Mouse (Mus musculus): ENCODE measurements at regions not wholly inside any gene's neighbourhood (a gene's known extent, or its start where the extent isn't known, plus 50 kb on each side); places are given as distances from the start of the nearest gene placed in this dataset.

GRCm38 (mm10) chr13:101013604-101014003, 180.4 kb upstream of the Slc30a5 start:
- no peak for DNase-seq (ENCODE audit: low spot score)
- no peak overlapping the region for H3K9ac ChIP-seq (replicated peaks; ENCODE audit: low read length, poor library complexity, severe bottlenecking)
- H3K27me3 ChIP-seq (ENCODE audit: insufficient read depth, low read length): no peaks in the 10 kb centered on the region
- H3K9me3 ChIP-seq (ENCODE audit: low read length): no peaks in the 10 kb centered on the region
- no peak for ATAC-seq (ENCODE audit: low FRiP score)
- WGBS: 89% methylated on average over 2 of the region's 2 CpGs
- no peaks in the 10 kb centered on the region for H3K36me3 ChIP-seq (ENCODE audit: insufficient read depth, low read length)
- H3K4me1 ChIP-seq (ENCODE audit: insufficient read depth, low read length): no peaks in the 10 kb centered on the region
- no peak for TF ChIP-seq CTCF (IDR thresholded peaks at IDR 0.05)
- H3K4me2 ChIP-seq (ENCODE audit: low read depth, low read length, poor library complexity, severe bottlenecking): no peak overlapping the region
- H3K27ac ChIP-seq (ENCODE audit: low read depth, low read length): no peak overlapping the region
- H3K4me3 ChIP-seq (ENCODE audit: low read depth, low read length): no peak overlapping the region

- H3K27ac ChIP-seq (ENCODE audit: low read depth, low read length): no peak overlapping the region
- H3K4me1 ChIP-seq (ENCODE audit: insufficient read depth, low read length): no peaks in the 10 kb centered on the region
- no peaks in the 10 kb centered on the region for H3K27me3 ChIP-seq (ENCODE audit: insufficient read depth, low read length)
- ATAC-seq (ENCODE audit: low FRiP score): no peak
- no peak overlapping the region for H3K4me3 ChIP-seq (ENCODE audit: low read depth, low read length)
- H3K36me3 ChIP-seq (ENCODE audit: insufficient read depth, low read length): no peaks in the 10 kb centered on the region
- H3K4me2 ChIP-seq (ENCODE audit: low read depth, low read length, poor library complexity, severe bottlenecking): no peak overlapping the region
- WGBS: 87% methylated on average over 2 of the region's 2 CpGs
- no peak for TF ChIP-seq CTCF (IDR thresholded peaks at IDR 0.05)
- no peaks in the 10 kb centered on the region for H3K9me3 ChIP-seq (ENCODE audit: low read length)
- no peak overlapping the region for H3K9ac ChIP-seq (replicated peaks; ENCODE audit: low read length, poor library complexity, severe bottlenecking)
- no peak for DNase-seq (ENCODE audit: low spot score)
These were observed 157.4 kb upstream of the Slc30a5 start for GRCm38 (mm10) chr13:100990646-100991045.

GRCm38 (mm10) chr13:100988671-100989531, 155.7 kb upstream of the Slc30a5 start:
- TF ChIP-seq CTCF (IDR thresholded peaks at IDR 0.05): no peak
- Histone ChIP-seq H3K27ac (ENCODE audit: low read depth, low read length) (no peak overlapping the region), H3K36me3 (ENCODE audit: insufficient read depth, low read length) (no peaks in the 10 kb centered on the region), H3K4me1 (ENCODE audit: insufficient read depth, low read length) (no peaks in the 10 kb centered on the region), H3K4me2 (ENCODE audit: low read depth, low read length, poor library complexity, severe bottlenecking) (no peak overlapping the region), H3K27me3 (ENCODE audit: insufficient read depth, low read length) (no peaks in the 10 kb centered on the region), H3K4me3 (ENCODE audit: low read depth, low read length) (no peak overlapping the region), H3K9ac (replicated peaks; ENCODE audit: low read length, poor library complexity, severe bottlenecking) (no peak overlapping the region), H3K9me3 (ENCODE audit: low read length) (no peaks in the 10 kb centered on the region)
- DNase-seq (ENCODE audit: low spot score): peak; percentile 40
- ATAC-seq (ENCODE audit: low FRiP score): no peak; the same call in 1 of the 2 replicates
- 63% methylated on average over 13 of the region's 13 CpGs for WGBS

GRCm38 (mm10) chr13:100988116-100988515, 154.9 kb upstream of the Slc30a5 start:
- Histone ChIP-seq H3K4me3 (ENCODE audit: low read depth, low read length) (no peak overlapping the region), H3K27ac (ENCODE audit: low read depth, low read length) (no peak overlapping the region), H3K9me3 (ENCODE audit: low read length) (no peaks in the 10 kb centered on the region), H3K4me1 (ENCODE audit: insufficient read depth, low read length) (no peaks in the 10 kb centered on the region), H3K36me3 (ENCODE audit: insufficient read depth, low read length) (no peaks in the 10 kb centered on the region), H3K4me2 (ENCODE audit: low read depth, low read length, poor library complexity, severe bottlenecking) (no peak overlapping the region), H3K9ac (replicated peaks; ENCODE audit: low read length, poor library complexity, severe bottlenecking) (no peak overlapping the region), H3K27me3 (ENCODE audit: insufficient read depth, low read length) (no peaks in the 10 kb centered on the region)
- no peak for TF ChIP-seq CTCF (IDR thresholded peaks at IDR 0.05)
- 95% methylated on average over 5 of the region's 5 CpGs for WGBS
- ATAC-seq (ENCODE audit: low FRiP score) (no peak), DNase-seq (ENCODE audit: low spot score) (no peak)

- H3K4me2 ChIP-seq (ENCODE audit: low read depth, low read length, poor library complexity, severe bottlenecking): no peak overlapping the region
- no peaks in the 10 kb centered on the region for H3K9me3 ChIP-seq (ENCODE audit: low read length)
- H3K36me3 ChIP-seq (ENCODE audit: insufficient read depth, low read length): no peaks in the 10 kb centered on the region
- no peaks in the 10 kb centered on the region for H3K27me3 ChIP-seq (ENCODE audit: insufficient read depth, low read length)
- no peak overlapping the region for H3K4me3 ChIP-seq (ENCODE audit: low read depth, low read length)
- DNase-seq (ENCODE audit: low spot score) (no peak), ATAC-seq (ENCODE audit: low FRiP score) (no peak)
- no peak overlapping the region for H3K9ac ChIP-seq (replicated peaks; ENCODE audit: low read length, poor library complexity, severe bottlenecking)
- no peaks in the 10 kb centered on the region for H3K4me1 ChIP-seq (ENCODE audit: insufficient read depth, low read length)
- WGBS: 72% methylated on average over 3 of the region's 3 CpGs
- no peak overlapping the region for H3K27ac ChIP-seq (ENCODE audit: low read depth, low read length)
- TF ChIP-seq CTCF (IDR thresholded peaks at IDR 0.05): no peak
These were observed 142.5 kb upstream of the Slc30a5 start for GRCm38 (mm10) chr13:100975741-100976140.

Measured in midbrain, postnatal 0 days (tissue).